Mouse (Mus musculus): ENCODE data around the gene Angel2.
A peak's percentile ranks its signal among the peaks of the same experiment; 100 is the strongest.

The Angel2 gene

GRCm38 (mm10) chr1:190930181-190930580 lies 5.3 kb downstream of the Angel2 start:
- no peak for DNase-seq

- no peak for DNase-seq
Measured at GRCm38 (mm10) chr1:190939803-190940202, 14.9 kb downstream of the Angel2 start.

- peak; percentile 53 to 61 for DNase-seq
Measured at GRCm38 (mm10) chr1:190944109-190944760, 19.3 kb downstream of the Angel2 start.

GRCm38 (mm10) chr1:190947986-190948385 lies 23.1 kb downstream of the Angel2 start:
- DNase-seq, result no peak

GRCm38 (mm10) chr1:190948439-190948838 lies 23.5 kb downstream of the Angel2 start:
- no peak for DNase-seq

GRCm38 (mm10) chr1:190948846-190949245 lies 23.9 kb downstream of the Angel2 start:
- no peak for DNase-seq

GRCm38 (mm10) chr1:190951014-190951413 lies 26.1 kb downstream of the Angel2 start:
- DNase-seq, result no peak

GRCm38 (mm10) chr1:190953009-190953408 lies 28.1 kb downstream of the Angel2 start:
- DNase-seq, result no peak

- DNase-seq, result no peak
Measured at GRCm38 (mm10) chr1:190958821-190959220, 33.9 kb downstream of the Angel2 start.

GRCm38 (mm10) chr1:190962760-190963159 lies 37.8 kb downstream of the Angel2 start:
- no peak for DNase-seq

GRCm38 (mm10) chr1:190964992-190965780 lies 40.3 kb downstream of the Angel2 start:
- no peak for DNase-seq

- DNase-seq, result no peak
Measured at GRCm38 (mm10) chr1:190968010-190968409, 43.1 kb downstream of the Angel2 start.

GRCm38 (mm10) chr1:190971708-190972610 lies 47.0 kb downstream of the Angel2 start:
- DNase-seq, result no peak

- DNase-seq, result no peak
Measured at GRCm38 (mm10) chr1:190972612-190973192, 47.8 kb downstream of the Angel2 start.

GRCm38 (mm10) chr1:190974191-190974590 lies 49.3 kb downstream of the Angel2 start:
- DNase-seq, result no peak

- no peak for DNase-seq
Measured at GRCm38 (mm10) chr1:190974833-190975232, 49.9 kb downstream of the Angel2 start.

GRCm38 (mm10) chr1:190976887-190977573 lies 52.1 kb downstream of the Angel2 start:
- DNase-seq, result no peak

GRCm38 (mm10) chr1:190978001-190978400 lies 53.1 kb downstream of the Angel2 start:
- DNase-seq, result no peak

- DNase-seq, result peak; percentile 23 to 38
Measured at GRCm38 (mm10) chr1:190978511-190979073, 53.7 kb downstream of the Angel2 start.

GRCm38 (mm10) chr1:190979100-190979563 lies 54.2 kb downstream of the Angel2 start, which contains the start of gene Vash2:
Vash2 (minus strand) TSS chr1:190979296.
- DNase-seq, result peak; percentile 9 to 22

GRCm38 (mm10) chr1:190980470-190980869 lies 55.6 kb downstream of the Angel2 start:
- DNase-seq, result no peak

GRCm38 (mm10) chr1:190981412-190981811 lies 56.5 kb downstream of the Angel2 start:
- no peak for DNase-seq
